Mouse (Mus musculus): Measurements from ENCODE around the gene Slc27a5.

GRCm38 (mm10) chr7:12979776-12980175, 18.2 kb downstream of the Slc27a5 start:
- TF ChIP-seq CTCF (IDR thresholded peaks at IDR 0.05; ENCODE audit: borderline replicate concordance, control insufficient read depth, extremely low read depth, insufficient read depth, low read length, poor library complexity) (no peak), POLR2A (IDR thresholded peaks at IDR 0.05; ENCODE audit: control insufficient read depth, extremely low read depth, insufficient read depth, low read length, poor library complexity) (no peak)
